ENCODE assay signal across 8 mouse cellular contexts in genomic region chr9:58873541-58874324, GRCm38 (mm10). TPM values are rescaled to one million over a fixed set of nuclear protein-coding genes. Genes with fewer than 3 reads are reported as not detected.
DNase-seq lines count a peak whose midpoint lies in the region; ATAC-seq lines count a peak whose summit lies in the region.

No protein-coding gene starts in this region.

- H3K36me3 ChIP-seq in liver, embryonic 11.5 days (ENCODE audit: control insufficient read depth, insufficient read depth, low read length): no peaks in the 10 kb centered on the region
- peaks cover 30% of the 10 kb centered on the region for H3K36me3 ChIP-seq in hindbrain, embryonic 13.5 days

- H3K4me1 ChIP-seq in liver, embryonic 11.5 days (replicated peaks; ENCODE audit: control insufficient read depth, insufficient read depth, low read length): no peaks in the 10 kb centered on the region
- H3K4me1 ChIP-seq in hindbrain, embryonic 13.5 days (replicated peaks): no peaks in the 10 kb centered on the region

- no peak overlapping the region for H3K4me2 ChIP-seq in liver, embryonic 11.5 days
- H3K4me2 ChIP-seq in hindbrain, embryonic 13.5 days: no peak overlapping the region

- no peaks in the 10 kb centered on the region for H3K27me3 ChIP-seq in liver, embryonic 11.5 days (replicated peaks; ENCODE audit: control insufficient read depth, insufficient read depth, low read length)
- no peaks in the 10 kb centered on the region for H3K27me3 ChIP-seq in hindbrain, embryonic 13.5 days

- DNase-seq in liver: peak; percentile 49
- DNase-seq in liver, embryonic 11.5 days (ENCODE audit: low spot score): no peak
- DNase-seq in adrenal gland, adult 8-10 months: peak; percentile 35
- DNase-seq in embryo, embryonic 11 days: peak; percentile 74
- DNase-seq in left cerebral cortex, postnatal 14 days (ENCODE audit: low spot score in 2 of 2): peak; percentile 81 to 83
- peak; percentile 12 for DNase-seq in naive thymus-derived CD4-positive, alpha-beta T cell, adult 2 months (ENCODE audit: low read depth)
- peak; percentile 69 for DNase-seq in thymus, postnatal 4 days

- H3K9me3 ChIP-seq in liver, embryonic 11.5 days (ENCODE audit: control insufficient read depth, low read length): no peaks in the 10 kb centered on the region
- no peaks in the 10 kb centered on the region for H3K9me3 ChIP-seq in hindbrain, embryonic 13.5 days

- intact Hi-C loops in left cerebral cortex, postnatal 14 days (cut with DNase I): loop anchor here (10.0 kb wide), 2 partner anchors 209 to 329 kb away; no protein-coding TSS in a partner anchor

- H3K4me3 ChIP-seq in liver, embryonic 11.5 days (ENCODE audit: low read depth, low read length): no peak overlapping the region
- no peak overlapping the region for H3K4me3 ChIP-seq in hindbrain, embryonic 13.5 days

- 42% methylated on average over 10 of the region's 10 CpGs for WGBS in liver, embryonic 11.5 days
- 55% methylated on average over 10 of the region's 10 CpGs for WGBS in hindbrain, embryonic 13.5 days

- H3K27ac ChIP-seq in liver, embryonic 11.5 days (ENCODE audit: low read depth, low read length): no peak overlapping the region
- H3K27ac ChIP-seq in hindbrain, embryonic 13.5 days: no peak overlapping the region

- no peak overlapping the region for H3K9ac ChIP-seq in liver, embryonic 11.5 days (ENCODE audit: low read depth, low read length)
- H3K9ac ChIP-seq in hindbrain, embryonic 13.5 days: no peak overlapping the region

- ATAC-seq in liver, embryonic 11.5 days (replicated peaks; ENCODE audit: low FRiP score): no peak
- peak; percentile 28; the same call in 1 of the 2 replicates for ATAC-seq in hindbrain, embryonic 13.5 days (ENCODE audit: low FRiP score)

RNA-seq across cellular contexts. Expression of gene Hcn4, which starts 50.5 kb away (rescaled TPM):
- polyA plus RNA-seq in liver, embryonic 11.5 days (2014; fragmentation: Nextera tagmentation; extraction: Ambion mirVana): 0.39 and 0.40 TPM in 2 replicates
- total RNA-seq in adrenal gland, adult 8-10 months (2022): 1 to 10 TPM in 3 of 4 experiments, under 1 TPM in 1; 0.84 to 2.3 (median 2.1) TPM
- polyA plus RNA-seq in hindbrain, embryonic 13.5 days (2015; fragmentation: Nextera tagmentation; extraction: Ambion mirVana): 3.0 and 3.1 TPM in 2 replicates
- total RNA-seq in left cerebral cortex, postnatal 14 days (2021): 10 to 100 TPM in 1 of 2 experiments, 1 to 10 TPM in 1; 9.9 to 11.3 TPM
